Mouse (Mus musculus): ENCODE data around the gene Jdp2.

Gene Jdp2

GRCm38 (mm10) chr12:85598611-85599477 is at the start of gene Jdp2:
Gene Jdp2 (plus strand): TSS chr12:85599027.
- DNase-seq (ENCODE audit: low read depth) = no peak

GRCm38 (mm10) chr12:85549661-85550060 is 49.2 kb upstream of the Jdp2 start:
- no peak for DNase-seq (ENCODE audit: low read depth)

DNA sequence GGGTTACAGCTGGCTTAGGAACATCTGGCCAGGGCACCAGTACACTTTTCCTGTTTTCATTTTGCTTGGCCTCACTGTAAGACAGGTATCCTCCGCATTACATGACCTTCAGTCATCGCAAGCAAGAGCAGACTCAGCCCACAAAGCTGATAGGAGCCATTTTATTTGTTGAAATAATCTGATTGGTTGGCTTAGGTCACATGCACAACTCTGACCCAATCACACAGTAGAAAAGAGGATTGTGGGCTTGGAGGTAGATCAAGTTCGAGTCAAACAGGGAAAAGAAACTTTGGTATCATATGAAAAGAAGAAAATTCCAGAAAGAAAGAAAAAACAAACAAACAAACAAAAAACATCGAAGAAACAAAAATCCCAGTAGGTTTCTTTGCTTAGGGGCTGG is 48.4 kb upstream of the Jdp2 start:
- DNase-seq (ENCODE audit: low read depth) = no peak

DNA sequence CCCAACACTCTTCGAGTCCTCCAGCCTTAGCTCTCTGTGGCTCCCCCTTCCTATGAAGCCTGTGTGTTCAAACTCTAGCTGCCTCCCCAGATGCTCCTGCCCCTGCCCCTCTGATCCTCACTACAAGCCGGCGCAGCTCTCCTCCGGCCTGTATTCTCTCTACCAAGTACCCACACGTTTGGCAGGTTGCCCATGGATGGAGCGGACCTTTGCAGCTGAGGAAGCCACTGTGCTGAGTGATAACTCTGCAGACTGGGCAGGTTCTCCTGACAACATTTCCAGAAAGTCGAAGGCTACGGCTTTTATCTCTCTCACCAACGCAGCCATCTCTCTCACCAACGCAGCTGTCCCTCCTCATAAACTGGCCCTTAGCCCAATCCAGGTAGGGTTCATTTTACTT is 39.5 kb upstream of the Jdp2 start:
- no peak for DNase-seq (ENCODE audit: low read depth)

GRCm38 (mm10) chr12:85565441-85565840 is 33.4 kb upstream of the Jdp2 start:
- DNase-seq (ENCODE audit: low read depth) = no peak

- no peak for DNase-seq (ENCODE audit: low read depth)
Observed at GRCm38 (mm10) chr12:85568298-85568697, 30.5 kb upstream of the Jdp2 start.

GRCm38 (mm10) chr12:85569393-85570157 is 29.3 kb upstream of the Jdp2 start:
- peak; percentile 49 for DNase-seq (ENCODE audit: low read depth)

DNA sequence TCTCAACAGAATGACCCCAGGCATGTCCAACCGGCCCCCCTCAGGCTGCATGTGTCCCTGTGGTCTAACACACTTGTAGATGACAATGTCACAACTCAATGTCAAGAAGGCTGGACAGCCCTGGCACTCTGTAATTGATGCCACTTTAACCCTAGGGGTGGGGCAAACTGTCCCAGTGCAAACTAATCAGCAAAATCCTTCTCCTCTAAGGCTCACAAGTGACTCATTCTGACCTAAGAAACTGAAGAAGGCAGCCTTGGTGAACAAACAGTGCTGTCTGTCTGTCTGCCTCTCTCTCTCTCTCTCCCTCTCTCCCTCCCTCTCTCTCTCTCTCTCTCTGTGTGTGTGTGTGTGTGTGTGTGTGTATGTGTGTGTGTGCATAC is 28.7 kb upstream of the Jdp2 start:
- peak; percentile 44 for DNase-seq (ENCODE audit: low read depth)

DNA sequence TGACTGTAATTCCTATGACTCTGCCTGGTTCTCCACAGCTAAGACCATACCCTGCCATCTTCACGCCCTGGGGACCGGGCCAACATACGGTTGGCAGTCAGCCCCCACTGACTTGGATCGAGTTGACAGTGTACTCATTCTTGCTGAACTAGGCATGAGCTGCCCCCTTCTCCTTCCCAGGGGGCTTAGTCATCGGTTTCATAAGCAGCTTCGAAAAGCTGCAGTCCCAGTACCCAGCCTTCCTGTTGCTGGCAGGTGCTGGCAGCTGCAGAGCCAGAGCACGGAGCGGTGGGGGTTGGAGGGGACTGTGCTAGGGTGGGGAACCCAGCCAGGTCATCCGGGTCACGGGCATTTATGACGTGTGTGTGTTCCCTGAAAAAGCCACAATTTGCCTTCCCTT is 27.5 kb upstream of the Jdp2 start:
- peak; percentile 97 for DNase-seq (ENCODE audit: low read depth)

DNA sequence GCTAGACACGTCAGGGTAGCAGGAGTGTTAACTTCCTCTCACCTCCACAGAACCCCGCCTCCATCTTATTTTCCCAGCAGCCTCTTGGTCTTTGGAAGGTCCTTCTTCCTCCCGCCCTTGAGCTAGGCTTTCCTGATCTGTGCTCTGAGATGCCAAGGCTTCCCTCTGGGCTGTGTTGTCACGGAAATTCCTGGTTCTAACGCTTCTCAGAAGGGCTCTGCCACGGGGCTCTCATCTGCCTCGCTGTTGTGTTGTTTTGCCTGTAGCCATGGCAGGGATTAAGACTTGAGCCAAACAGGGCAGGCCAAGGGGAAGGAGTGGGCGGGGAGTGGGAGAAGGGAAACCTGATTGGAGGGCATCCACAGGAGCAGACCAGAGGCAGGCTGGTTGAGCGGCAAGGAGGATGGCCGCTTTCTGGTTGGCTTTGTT is 26.8 kb upstream of the Jdp2 start:
- DNase-seq (ENCODE audit: low read depth) = peak; percentile 69

DNA sequence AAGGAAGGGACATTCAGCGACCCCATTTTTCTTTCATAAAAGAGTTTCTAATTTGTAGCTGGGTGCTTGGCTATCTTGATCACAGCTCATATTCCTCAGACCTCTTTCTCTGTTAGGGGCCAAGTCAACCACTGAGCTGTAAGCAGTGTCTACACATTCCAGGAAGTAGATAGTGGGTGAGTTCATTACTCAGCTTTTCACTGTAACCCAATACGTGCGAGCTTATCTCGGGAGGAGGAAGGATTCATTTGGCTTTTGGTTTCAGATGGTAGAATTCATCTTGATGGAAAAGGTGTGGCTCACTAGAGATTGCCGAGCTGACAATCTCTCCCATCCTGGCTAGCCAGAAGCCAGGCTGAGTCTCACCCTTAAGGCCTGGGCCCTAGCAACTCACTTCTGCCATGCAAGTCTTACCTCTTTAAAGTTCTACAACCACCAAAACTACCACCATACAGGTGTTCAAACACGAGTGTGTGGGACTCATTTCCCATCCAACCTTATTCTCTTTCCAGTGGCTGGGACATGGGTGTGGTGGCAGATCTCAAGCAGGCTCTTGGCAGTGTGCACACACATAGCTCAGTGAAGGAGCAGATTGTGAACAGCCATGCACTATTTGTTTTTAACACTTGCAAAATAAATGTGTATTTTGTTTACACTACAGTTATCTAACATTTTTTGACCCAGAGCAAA is 23.9 kb upstream of the Jdp2 start:
- no peak for DNase-seq (ENCODE audit: low read depth)

DNA sequence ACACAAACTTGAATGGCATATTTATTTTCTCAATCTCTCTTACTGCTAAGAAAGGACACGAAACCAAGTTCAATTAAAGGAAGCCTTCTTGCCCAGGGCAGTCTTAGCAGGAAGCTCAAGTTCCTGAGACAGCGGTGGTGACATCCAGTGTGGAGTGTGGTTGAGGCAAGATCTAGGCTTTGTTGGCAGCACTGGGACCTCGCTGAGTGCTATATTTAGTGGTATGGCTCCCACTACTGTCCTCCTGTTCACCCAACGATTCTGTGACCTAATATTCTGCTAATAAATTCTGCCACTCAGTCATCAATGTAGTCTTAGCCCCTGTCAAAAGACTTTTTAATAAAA is 23.4 kb upstream of the Jdp2 start:
- no peak for DNase-seq (ENCODE audit: low read depth)

GRCm38 (mm10) chr12:85581261-85582066 is 17.4 kb upstream of the Jdp2 start:
- no peak for DNase-seq (ENCODE audit: low read depth)

DNA sequence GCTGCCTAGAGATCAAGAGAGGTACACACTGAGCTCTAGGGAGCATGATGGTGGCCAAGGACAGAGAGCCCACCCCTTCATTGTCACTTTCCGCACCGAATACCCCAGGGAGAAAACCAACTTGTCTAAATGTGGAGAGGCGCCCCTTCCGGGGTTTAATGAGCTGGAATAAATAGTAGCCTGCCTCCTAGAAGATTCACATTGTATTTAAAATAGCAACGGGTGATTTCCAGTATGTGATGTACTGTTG is 16.8 kb upstream of the Jdp2 start:
- DNase-seq (ENCODE audit: low read depth) = no peak

DNA sequence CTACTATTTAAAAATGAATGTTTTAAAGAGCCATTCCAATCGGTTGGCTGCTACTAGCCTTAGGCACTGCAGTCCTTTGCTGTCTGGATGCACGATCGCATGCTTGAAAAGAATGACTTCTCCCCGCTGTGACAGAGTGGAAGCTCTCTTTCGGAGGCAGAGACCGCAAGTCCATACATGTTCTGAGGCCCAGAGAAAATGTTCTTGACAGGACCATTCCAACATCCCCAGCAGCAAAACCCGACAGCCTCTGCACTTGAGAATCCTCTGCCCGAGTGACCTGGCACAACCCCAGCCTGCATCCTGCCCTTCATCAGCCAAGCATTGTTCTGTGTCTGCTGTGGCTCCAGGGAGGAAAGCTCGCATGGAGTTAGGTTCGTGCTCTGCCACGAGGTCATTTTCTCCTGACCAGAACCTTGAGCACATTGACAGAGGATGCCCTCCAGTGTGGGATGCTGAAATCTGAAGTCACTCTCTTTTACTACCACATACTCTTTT is 13.0 kb upstream of the Jdp2 start:
- DNase-seq (ENCODE audit: low read depth) = no peak

DNA sequence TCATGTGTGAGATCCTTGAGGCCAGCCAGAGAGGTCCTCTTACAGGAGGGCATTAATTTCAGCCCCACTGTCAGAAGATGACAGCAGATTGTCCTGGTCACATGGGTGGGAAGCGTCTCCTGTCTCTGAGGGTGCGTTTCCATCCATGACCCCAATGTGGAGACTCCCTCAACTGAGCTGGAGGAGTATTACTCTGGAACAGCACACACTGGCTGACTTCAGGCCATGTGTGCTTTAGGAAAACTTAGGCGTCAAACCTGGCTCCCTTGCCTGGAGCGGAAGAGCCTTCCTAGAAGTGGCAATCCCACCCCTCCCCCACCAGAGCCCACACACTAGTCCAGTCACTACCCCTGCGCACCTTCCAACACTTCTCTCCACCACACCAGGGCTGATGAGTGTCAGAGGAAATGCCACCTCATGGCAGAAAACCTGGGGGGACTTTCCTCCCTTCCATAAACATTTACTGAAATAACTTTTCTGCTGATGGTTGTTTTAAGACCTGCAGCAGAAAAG is 8.9 kb upstream of the Jdp2 start:
- DNase-seq (ENCODE audit: low read depth) = no peak

DNA sequence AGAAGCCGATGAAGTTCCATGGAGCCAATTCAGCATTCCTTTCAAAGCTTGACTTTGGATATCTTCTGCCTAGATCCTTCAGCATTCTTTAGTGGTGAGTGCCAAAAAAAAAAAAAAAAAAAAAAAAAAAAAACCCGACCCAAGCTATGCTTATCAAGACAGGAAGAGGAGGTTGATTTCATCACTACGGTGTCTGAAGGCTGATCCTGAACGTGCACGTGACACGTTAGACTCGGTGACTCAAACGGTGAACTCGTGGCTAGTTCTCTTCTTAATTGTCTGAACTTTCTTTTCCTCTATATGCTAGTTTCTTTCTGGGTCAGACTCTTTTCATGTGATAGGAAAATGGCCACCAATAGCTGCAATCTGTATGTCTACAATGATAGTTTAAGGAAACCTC is 5.9 kb upstream of the Jdp2 start:
- DNase-seq (ENCODE audit: low read depth) = no peak

- no peak for DNase-seq (ENCODE audit: low read depth)
Observed at GRCm38 (mm10) chr12:85594390-85594789, 4.4 kb upstream of the Jdp2 start.

GRCm38 (mm10) chr12:85598053-85598452 is 774 bp upstream of the Jdp2 start:
- DNase-seq (ENCODE audit: low read depth) = no peak

DNA sequence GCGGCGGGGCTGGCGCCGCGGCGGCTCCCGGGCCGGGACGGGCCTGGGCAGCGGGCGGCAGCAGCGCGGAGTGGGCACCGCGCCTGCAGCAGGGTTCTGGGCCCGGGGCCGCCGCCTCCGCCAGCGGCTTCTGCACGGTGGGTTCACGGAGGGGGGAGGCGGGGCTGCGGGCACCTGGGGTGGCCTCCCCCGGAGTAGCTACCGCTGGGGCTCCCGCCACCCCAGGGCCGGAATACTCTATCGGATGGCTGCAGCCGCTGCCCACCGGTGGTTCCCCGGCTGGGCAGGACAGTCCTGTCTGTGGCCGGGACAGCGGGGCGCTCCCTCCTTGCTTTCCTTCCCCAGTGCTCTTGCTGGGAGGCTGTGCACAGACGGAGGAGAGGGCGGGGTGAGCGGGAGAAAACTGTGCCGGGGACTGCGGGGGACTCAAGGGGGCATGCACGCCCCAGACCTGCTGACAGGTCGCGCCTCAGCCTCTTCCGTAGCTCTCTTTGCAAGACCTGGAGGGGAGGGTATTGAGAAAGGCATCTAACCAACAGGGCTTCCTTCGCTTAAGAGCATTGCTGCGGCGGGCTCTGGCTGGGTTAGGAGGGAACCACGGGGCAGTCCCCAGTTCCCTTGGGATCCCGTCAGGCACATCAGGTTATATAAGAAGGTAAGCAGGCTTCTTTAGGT is 788 bp downstream of the Jdp2 start:
- no peak for DNase-seq (ENCODE audit: low read depth)

GRCm38 (mm10) chr12:85600637-85601036 is 1.8 kb downstream of the Jdp2 start:
- DNase-seq (ENCODE audit: low read depth) = no peak
